Mouse (Mus musculus) bone marrow, adult 2 months (tissue): Measurements from ENCODE around the gene Olfr1270. TPM values are rescaled to one million over a fixed set of nuclear protein-coding genes. Genes with fewer than 3 reads are reported as not detected.
"Not testable (repeated sequence)": the region's sequence is repeated elsewhere in the genome, so short reads cannot be mapped to it uniquely, and the experiment has no call there.

Experiments
- H3K27ac ChIP-seq: fragments of 200-500 bp; 2 replicates; pipeline ENCODE4 v1.5.1; 2012; ENCODE audit warnings: low read depth, mild to moderate bottlenecking, control low read depth, inconsistent platforms, low read length; ENCODE audit not compliant: control insufficient read depth, poor library complexity, insufficient read depth
- H3K4me1 ChIP-seq: fragments of 200-500 bp; 2 replicates; pipeline ENCODE4 v1.6.1; 2011; ENCODE audit warnings: low read length; ENCODE audit not compliant: control insufficient read depth, insufficient read depth
- H3K4me3 ChIP-seq: fragments of 200-500 bp; replicated peaks from 2 replicates; pipeline ENCODE3; 2011; ENCODE audit warnings: mild to moderate bottlenecking, low read depth, low read length, control low read depth; ENCODE audit not compliant: control insufficient read depth
- CTCF ChIP-seq: fragments of 200-500 bp; IDR thresholded peaks from 2 replicates; pipeline ENCODE4 v1.5.1; 2011; ENCODE audit warnings: low read length, control low read depth; ENCODE audit not compliant: control insufficient read depth, insufficient read depth
- POLR2A ChIP-seq: fragments of 200-500 bp; IDR thresholded peaks from 2 replicates; pipeline ENCODE4 v1.6.1; 2011; ENCODE audit warnings: low read depth, mild to moderate bottlenecking, control low read depth, low read length, borderline replicate concordance; ENCODE audit not compliant: control insufficient read depth
- WGBS: fragments of 180-500 bp; shearing (Covaris S2); methylation state at CpG from one replicate; pipeline ENCODE4 v1.1.7; 2018; 5-methylcytosine and 5-hydroxymethylcytosine counted together
- polyA plus RNA-seq: library from polyadenylated mRNA; stranded (reverse); fragments of >200 nt; gene quantifications from 2 replicates; pipeline ENCODE4 v1.2.4, GENCODE M21; 2011; ENCODE audit warnings: low replicate concordance; ENCODE audit not compliant: missing spikeins, insufficient read depth, insufficient read length

Olfr1270 gene
- polyA plus RNA-seq: not detected in 2 replicates

GRCm38 (mm10) chr2:90152991-90153390 lies at the start of gene Olfr1270:
TSS of gene Olfr1270 (minus strand) at chr2:90153091.
- Histone ChIP-seq H3K4me1 (no peaks in the 10 kb centered on the region; the same call in 1 of the 2 replicates), H3K27ac (no peak within 1 kb of the TSS), H3K4me3 (no peak within 1 kb of the TSS)
- no peak for TF ChIP-seq POLR2A
- 72% methylated on average over 3 of the region's 3 CpGs for WGBS

DNA sequence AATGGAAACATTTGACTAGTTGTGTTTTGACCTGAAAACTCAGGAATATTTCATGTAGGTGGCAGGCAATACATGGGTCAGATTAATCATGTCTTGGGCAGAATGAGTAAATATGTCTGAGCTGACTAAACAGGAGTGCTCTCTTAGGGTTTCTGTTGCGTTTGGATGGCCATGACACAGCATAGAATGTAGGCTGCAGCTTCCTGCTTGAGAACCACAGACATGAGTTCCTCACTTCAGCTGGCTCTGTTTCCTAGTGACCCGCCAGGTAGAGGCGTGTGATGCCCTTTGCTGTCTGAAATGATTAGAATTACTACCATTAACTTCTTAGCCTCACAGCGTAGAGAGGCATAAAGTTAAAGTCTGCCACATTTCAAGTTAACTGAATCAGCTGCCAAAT lies 46.7 kb upstream of the Olfr1270 start:
- no CpG with 5 or more reads among the region's 4 CpGs for WGBS
- H3K4me3 ChIP-seq, H3K4me1 ChIP-seq, H3K27ac ChIP-seq: not testable (repeated sequence)

DNA sequence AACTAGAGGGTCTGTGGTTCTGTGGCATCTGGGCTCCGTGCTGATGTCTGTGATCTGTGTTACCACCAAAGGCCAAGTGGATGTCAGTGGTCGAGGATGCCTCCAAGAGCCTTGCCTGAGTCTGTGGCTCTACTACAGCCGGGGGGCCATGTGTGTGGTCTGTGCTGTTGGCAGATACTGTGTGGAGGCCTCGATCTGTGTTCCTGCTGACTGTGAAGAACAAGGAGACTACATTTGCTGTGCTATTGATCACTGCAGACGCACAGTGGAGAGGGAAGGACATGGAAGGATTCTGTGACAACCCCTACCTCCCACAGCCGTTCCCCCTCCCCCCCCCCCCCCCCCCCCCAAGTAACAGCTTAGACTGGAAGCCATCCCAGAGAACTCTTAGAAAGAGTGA lies 42.4 kb upstream of the Olfr1270 start:
- not testable (repeated sequence) for H3K4me3 ChIP-seq, H3K4me1 ChIP-seq, H3K27ac ChIP-seq
- WGBS: no CpG with 5 or more reads among the region's 6 CpGs

DNA sequence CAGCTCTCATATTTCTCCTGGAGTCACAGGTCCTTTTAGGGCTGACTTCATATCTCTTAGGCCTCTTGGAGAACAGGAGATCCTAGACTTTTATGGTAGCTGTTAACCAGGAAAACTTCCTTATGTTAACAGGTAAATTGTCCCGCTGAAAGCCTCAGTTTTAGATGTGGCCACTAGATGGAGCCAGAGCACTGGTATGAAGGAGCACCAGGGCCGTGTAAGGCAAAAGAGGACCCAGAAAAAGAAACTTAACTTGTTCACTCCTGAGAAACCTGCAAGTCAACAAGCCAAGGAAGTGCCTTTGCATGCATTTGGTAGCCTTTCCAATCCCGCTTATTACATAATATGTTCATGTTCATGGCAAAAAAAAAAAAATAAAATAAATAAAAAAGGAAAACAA lies 41.9 kb upstream of the Olfr1270 start:
- WGBS: no CpG with 5 or more reads among the region's 3 CpGs
- H3K4me1 ChIP-seq, H3K27ac ChIP-seq, H3K4me3 ChIP-seq: not testable (repeated sequence)

- not testable (repeated sequence) for H3K4me1 ChIP-seq, H3K27ac ChIP-seq, H3K4me3 ChIP-seq
- no CpG with 5 or more reads among the region's 5 CpGs for WGBS
Observed at GRCm38 (mm10) chr2:90187082-90187481, 34.2 kb upstream of the Olfr1270 start.

DNA sequence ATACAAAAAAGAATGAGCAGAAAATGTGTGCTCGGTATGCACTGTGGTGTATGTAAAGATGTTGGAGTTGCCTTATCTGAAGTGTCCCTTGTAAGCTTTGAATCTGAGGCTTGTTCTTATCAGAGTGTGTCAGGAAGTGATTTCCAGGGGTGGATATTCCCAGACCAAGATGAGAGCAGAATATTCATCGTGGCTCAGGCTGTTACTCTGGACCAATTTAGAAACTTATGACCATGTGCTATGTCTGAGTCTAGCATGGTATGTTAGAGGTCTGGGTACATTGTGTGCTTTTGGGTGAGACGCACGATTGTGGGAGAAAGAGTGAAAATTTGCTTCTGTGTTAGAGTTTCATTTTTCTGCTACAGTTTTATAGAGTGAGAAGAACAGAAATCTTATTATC lies 33.2 kb upstream of the Olfr1270 start:
- H3K27ac ChIP-seq, H3K4me3 ChIP-seq: not testable (repeated sequence)
- WGBS: no CpG with 5 or more reads among the region's 4 CpGs

GRCm38 (mm10) chr2:90153916-90154315 lies 1.0 kb upstream of the Olfr1270 start:
- Histone ChIP-seq H3K4me3 (no peak overlapping the region), H3K27ac (no peak overlapping the region), H3K4me1 (no peaks in the 10 kb centered on the region; the same call in 1 of the 2 replicates)
- TF ChIP-seq CTCF: no peak
- TF ChIP-seq POLR2A: no peak
- WGBS: 84% methylated on average over 9 of the region's 9 CpGs

More for the DNA sequence above, 33.2 kb upstream of the Olfr1270 start:
- not testable (repeated sequence) for H3K4me1 ChIP-seq

- Histone ChIP-seq H3K4me1 (no peaks in the 10 kb centered on the region), H3K27ac (no peak within 1 kb of the TSS), H3K4me3 (no peak within 1 kb of the TSS)
- TF ChIP-seq POLR2A (no peak), CTCF (no peak)
Observed at GRCm38 (mm10) chr2:90142196-90142595, 10.7 kb downstream of the Olfr1270 start, which contains the start of gene Olfr32. TSS of gene Olfr32 (minus strand) at chr2:90142296.

DNA sequence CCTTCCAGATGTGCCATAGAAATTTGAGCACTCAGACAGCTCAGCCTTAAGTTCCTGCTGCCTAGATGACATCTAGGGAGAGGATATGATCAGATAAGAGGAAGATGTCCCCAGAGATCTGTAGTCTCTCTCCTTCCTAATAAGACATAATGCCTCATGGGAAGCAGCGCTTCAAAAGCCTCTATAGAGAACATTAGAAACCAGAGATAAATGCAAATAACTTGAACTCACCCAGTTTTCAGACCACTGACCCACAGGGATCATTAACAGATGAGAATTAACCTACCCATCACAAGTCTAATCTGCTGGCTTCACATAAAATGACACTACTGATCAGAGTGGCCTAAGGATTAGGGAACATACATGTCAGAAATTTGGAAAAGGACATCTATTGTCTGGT lies 31.6 kb downstream of the Olfr1270 start, which contains the start of gene Olfr1269:
Olfr1269 (minus strand) TSS at position 101 of the 400 bp plus-strand sequence.
- Histone ChIP-seq H3K4me3 (no peak within 1 kb of the TSS), H3K27ac (no peak within 1 kb of the TSS), H3K4me1 (no peaks in the 10 kb centered on the region)
- no peak for TF ChIP-seq POLR2A
- TF ChIP-seq CTCF: no peak
- 76% methylated on average over 1 of the region's 1 CpGs for WGBS

Other genes starting within 250 kb of the Olfr1270 start
- gene Olfr1258, start 225.8 kb downstream of the Olfr1270 start, polyA plus RNA-seq: not detected in 2 replicates
- gene Olfr1259, start 204.4 kb downstream of the Olfr1270 start, polyA plus RNA-seq: not detected in 2 replicates
- gene Olfr1260, start 178.8 kb downstream of the Olfr1270 start, polyA plus RNA-seq: not detected in 2 replicates
- not detected in 2 replicates for gene Olfr1261, start 161.9 kb downstream of the Olfr1270 start, polyA plus RNA-seq
- gene Olfr1262, start 152.9 kb downstream of the Olfr1270 start, polyA plus RNA-seq: not detected in 2 replicates
- not detected in 2 replicates for gene Olfr1263, start 141.0 kb downstream of the Olfr1270 start, polyA plus RNA-seq
- 0.31 TPM in 1 of 2 replicates, not detected in the other for gene Olfr1264, start 127.5 kb downstream of the Olfr1270 start, polyA plus RNA-seq
- not detected in 2 replicates for gene Olfr1265, start 117.8 kb downstream of the Olfr1270 start, polyA plus RNA-seq
- not detected in 2 replicates for gene Olfr140, start 89.5 kb downstream of the Olfr1270 start, polyA plus RNA-seq
- not detected in 2 replicates for gene Olfr1269, start 31.7 kb downstream of the Olfr1270 start, polyA plus RNA-seq
- gene Olfr32, start 10.8 kb downstream of the Olfr1270 start, polyA plus RNA-seq: not detected in 2 replicates
- gene Olfr1506, start 71.4 kb upstream of the Olfr1270 start, polyA plus RNA-seq: 4.3 and 7.4 TPM in 2 replicates
- gene Olfr142, start 104.5 kb upstream of the Olfr1270 start, polyA plus RNA-seq: not detected in 2 replicates
- 0.25 and 0.97 TPM in 2 replicates for gene Olfr1271, start 117.9 kb upstream of the Olfr1270 start, polyA plus RNA-seq
- not detected in 2 replicates for gene Olfr1272, start 139.8 kb upstream of the Olfr1270 start, polyA plus RNA-seq
- gene Gm13769, start 169.1 kb upstream of the Olfr1270 start, polyA plus RNA-seq: not detected in 2 replicates
- not detected in 2 replicates for gene Olfr1274-ps, start 245.6 kb upstream of the Olfr1270 start, polyA plus RNA-seq